ENCODE assay signal across 1 mouse cellular context in genomic region chr4:63860688-63861540, GRCm38 (mm10).
TF ChIP-seq lines count a peak whose summit lies in the region.

TSS of gene Tnfsf8 (minus strand) at chr4:63861347.

TF ChIP-seq in CH12.LX, 34 proteins besides CTCF, POLR2A, EP300 and RAD21 (continued from another document):
- TF ChIP-seq IRF4 (IDR thresholded peaks at IDR 0.05; ENCODE audit: low read depth, low read length), result peak; percentile 25; the same call in 1 of the 2 replicates
- peak; percentile 86 for TF ChIP-seq SIN3A (IDR thresholded peaks at IDR 0.05; ENCODE audit: low read length)
- TF ChIP-seq TCF12 (IDR thresholded peaks at IDR 0.05; ENCODE audit: low read depth, low read length), result peak; percentile 57
- no peak for TF ChIP-seq E2F4 (IDR thresholded peaks at IDR 0.05; ENCODE audit: insufficient replicate concordance, low read depth, low read length)
- TF ChIP-seq HCFC1 (IDR thresholded peaks at IDR 0.05; ENCODE audit: low read depth, low read length), result 0 out of 2 replicates have a peak, but pooled peaks have one; percentile 21
- peak; percentile 65 for TF ChIP-seq MAX (IDR thresholded peaks at IDR 0.05; ENCODE audit: low read length)
- 0 out of 2 replicates have a peak, but pooled peaks have one; percentile 25 for TF ChIP-seq MYC (IDR thresholded peaks at IDR 0.05; ENCODE audit: low read depth, low read length)
- TF ChIP-seq PAX5 (IDR thresholded peaks at IDR 0.05; ENCODE audit: low read length), result no peak
- 0 out of 2 replicates have a peak, but pooled peaks have one; percentile 29 for TF ChIP-seq MAFK (IDR thresholded peaks at IDR 0.05; ENCODE audit: insufficient replicate concordance, low read length)
- no peak; the same call in none of the 2 replicates for TF ChIP-seq USF1 (IDR thresholded peaks at IDR 0.05; ENCODE audit: low read depth, low read length)
- no peak for TF ChIP-seq GABPA (IDR thresholded peaks at IDR 0.05; ENCODE audit: insufficient replicate concordance, low read depth, low read length)
- no peak; the same call in 1 of the 2 replicates for TF ChIP-seq ZNF384 (IDR thresholded peaks at IDR 0.05; ENCODE audit: low read depth, low read length)
- no peak for TF ChIP-seq UBTF (IDR thresholded peaks at IDR 0.05; ENCODE audit: low read depth, low read length)
- TF ChIP-seq ZKSCAN1 (IDR thresholded peaks at IDR 0.05; ENCODE audit: borderline replicate concordance, low read depth, low read length), result no peak
